Mouse (Mus musculus) lung, embryonic 16.5 days (tissue): Measurements from ENCODE around the gene Adat3. TPM values are rescaled to one million over a fixed set of nuclear protein-coding genes. Genes with fewer than 3 reads are reported as not detected.
A peak's percentile ranks its signal among the peaks of the same experiment; 100 is the strongest.

Source experiments
- ATAC-seq: fragments of 200-750 bp; cut with Nextera tagmentation; 2 replicates; pipeline ENCODE4 v1.8.0; 2017; ENCODE audit warnings: low read depth, mild to moderate bottlenecking, moderate library complexity
- H3K27ac ChIP-seq: fragments of 300-500 bp; sonication (generic); 2 replicates; pipeline ENCODE4 v1.5.1; 2014; ENCODE audit warnings: mild to moderate bottlenecking, control low read depth, low read length
- H3K27me3 ChIP-seq: fragments of 300-500 bp; sonication (generic); 2 replicates; pipeline ENCODE4 v1.6.1; 2014; ENCODE audit warnings: low read depth, low read length, mixed read lengths; ENCODE audit not compliant: control insufficient read depth, insufficient read depth
- H3K36me3 ChIP-seq: fragments of 300-500 bp; sonication (generic); 2 replicates; pipeline ENCODE4 v1.6.1; 2014; ENCODE audit warnings: low read length; ENCODE audit not compliant: control insufficient read depth, insufficient read depth
- H3K4me1 ChIP-seq: fragments of 300-500 bp; sonication (generic); replicated peaks from 2 replicates; pipeline ENCODE4 v1.6.1; 2014; ENCODE audit warnings: low read length, mixed read lengths; ENCODE audit not compliant: control insufficient read depth, insufficient read depth
- H3K4me2 ChIP-seq: fragments of 300-500 bp; sonication (generic); 2 replicates; pipeline ENCODE4 v1.6.1; 2014; ENCODE audit warnings: low read depth, low read length, control low read depth
- H3K4me3 ChIP-seq: fragments of 300-500 bp; sonication (generic); 2 replicates; pipeline ENCODE4 v1.5.1; 2014; ENCODE audit warnings: mild to moderate bottlenecking, low read length, control low read depth
- H3K9ac ChIP-seq: fragments of 300-500 bp; sonication (generic); 2 replicates; pipeline ENCODE4 v1.6.1; 2014; ENCODE audit warnings: low read length, control low read depth
- H3K9me3 ChIP-seq: fragments of 300-500 bp; sonication (generic); 2 replicates; pipeline ENCODE4 v1.6.1; 2016; ENCODE audit warnings: low read length; ENCODE audit not compliant: control insufficient read depth
- WGBS: fragments of 180-500 bp; shearing (Covaris S2); extraction: QIAGEN DNeasy Blood & Tissue Kit; methylation state at CpG from one replicate; pipeline ENCODE4 v1.1.7; 2014; 5-methylcytosine and 5-hydroxymethylcytosine counted together
- polyA plus RNA-seq: library from polyadenylated mRNA; unstranded; fragments of >200 nt; fragmentation: Nextera tagmentation; extraction: Ambion mirVana; gene quantifications from 2 replicates; pipeline ENCODE4 v1.2.1, GENCODE M21; 2015

Adat3 gene
- 7.1 and 8.3 TPM in 2 replicates for polyA plus RNA-seq

DNA sequence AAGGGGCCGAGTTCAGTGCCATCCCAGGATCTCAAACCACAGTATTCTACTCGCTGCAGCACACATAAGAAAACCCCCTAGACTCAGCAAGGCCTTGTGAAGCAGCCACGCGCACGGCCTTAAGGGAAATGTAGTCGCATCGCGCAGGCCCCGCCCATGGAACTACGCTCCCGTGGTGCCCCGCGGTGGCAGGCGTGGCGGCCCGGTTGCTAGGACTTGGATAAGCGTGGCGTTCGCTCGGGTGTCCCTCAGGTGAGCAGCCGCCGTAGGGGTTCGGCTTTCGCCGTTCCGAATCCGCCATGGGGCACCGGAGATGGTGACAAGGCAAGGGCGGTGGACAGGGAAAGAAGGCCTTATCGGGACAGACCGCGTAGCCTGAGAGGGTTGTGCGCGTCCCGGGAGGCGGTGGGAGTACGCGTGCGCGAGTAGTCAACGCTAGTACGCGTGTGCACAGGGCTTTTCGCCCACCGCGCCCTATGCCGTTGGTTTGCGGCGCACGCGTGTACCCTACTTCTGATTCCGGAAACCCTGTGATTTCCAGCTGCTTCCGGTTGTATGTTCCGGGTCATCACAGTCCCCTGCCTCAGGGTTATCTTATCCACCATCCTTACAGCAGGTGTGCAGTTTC, at the start of gene Adat3, which contains the start of gene Scamp4:
Gene Adat3, plus strand, starts transcription at position 183 of the 628 bp plus-strand sequence.
Gene Scamp4, plus strand, starts transcription at position 175 of the 628 bp plus-strand sequence.
- Histone ChIP-seq H3K4me2 (peak within 1 kb of the TSS; percentile 88), H3K27ac (peak within 1 kb of the TSS; percentile 78), H3K9me3 (no peaks in the 10 kb centered on the region), H3K36me3 (peaks cover 16% of the 10 kb centered on the region), H3K4me3 (peak within 1 kb of the TSS; percentile 67), H3K4me1 (peaks cover 15% of the 10 kb centered on the region), H3K27me3 (no peaks in the 10 kb centered on the region), H3K9ac (peak within 1 kb of the TSS; percentile 73)
- WGBS, result under 1% methylated on average over 54 of the region's 54 CpGs
- peak; percentile 98 for ATAC-seq

- Histone ChIP-seq H3K36me3 (peaks cover 16% of the 10 kb centered on the region), H3K9me3 (no peaks in the 10 kb centered on the region), H3K4me3 (no peak overlapping the region), H3K4me1 (peaks cover 12% of the 10 kb centered on the region), H3K9ac (no peak overlapping the region), H3K27ac (no peak overlapping the region), H3K27me3 (no peaks in the 10 kb centered on the region), H3K4me2 (no peak overlapping the region)
- ATAC-seq, result no peak
- 80% methylated on average over 8 of the region's 8 CpGs for WGBS
Measured at GRCm38 (mm10) chr10:80553575-80553974, 49.1 kb upstream of the Adat3 start.

DNA sequence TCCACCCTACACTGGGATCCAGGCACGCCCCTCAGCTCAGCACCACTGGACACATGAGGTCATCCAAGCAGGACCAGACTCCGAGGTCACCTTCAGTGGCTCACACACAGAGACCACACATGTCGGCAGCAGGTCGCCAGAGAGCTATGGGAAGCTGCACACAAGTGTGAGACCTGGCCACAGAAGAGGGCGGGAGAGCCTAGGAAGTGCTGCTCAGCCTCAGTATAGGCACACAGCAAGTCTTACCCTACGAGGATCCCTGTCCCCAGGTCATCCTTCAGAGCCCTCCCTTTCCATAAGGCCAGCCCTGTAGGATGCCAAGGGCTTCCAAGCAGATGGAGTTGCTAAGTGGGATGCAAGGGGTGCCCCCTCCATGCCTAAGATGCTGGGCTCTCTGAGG, 48.7 kb upstream of the Adat3 start:
- Histone ChIP-seq H3K9ac (no peak overlapping the region), H3K4me2 (no peak overlapping the region), H3K4me3 (no peak overlapping the region), H3K36me3 (peaks cover 16% of the 10 kb centered on the region), H3K27ac (no peak overlapping the region), H3K27me3 (no peaks in the 10 kb centered on the region), H3K9me3 (no peaks in the 10 kb centered on the region), H3K4me1 (peaks cover 12% of the 10 kb centered on the region)
- 86% methylated on average over 6 of the region's 6 CpGs for WGBS
- no peak for ATAC-seq

- no peak overlapping the region for H3K4me3 ChIP-seq
- no peaks in the 10 kb centered on the region for H3K36me3 ChIP-seq
- no peak for ATAC-seq
- 0 out of 2 replicates have a peak overlapping the region, but pooled peaks have one; percentile 2 for H3K4me2 ChIP-seq
- WGBS, result 21% methylated on average over 5 of the region's 5 CpGs
- peaks cover 30% of the 10 kb centered on the region for H3K4me1 ChIP-seq
- H3K27me3 ChIP-seq, result no peaks in the 10 kb centered on the region
- H3K27ac ChIP-seq, result peak overlapping the region; percentile 25
- H3K9ac ChIP-seq, result peak overlapping the region; percentile 39
- H3K9me3 ChIP-seq, result no peaks in the 10 kb centered on the region
Measured at GRCm38 (mm10) chr10:80557346-80557965, 45.2 kb upstream of the Adat3 start.

DNA sequence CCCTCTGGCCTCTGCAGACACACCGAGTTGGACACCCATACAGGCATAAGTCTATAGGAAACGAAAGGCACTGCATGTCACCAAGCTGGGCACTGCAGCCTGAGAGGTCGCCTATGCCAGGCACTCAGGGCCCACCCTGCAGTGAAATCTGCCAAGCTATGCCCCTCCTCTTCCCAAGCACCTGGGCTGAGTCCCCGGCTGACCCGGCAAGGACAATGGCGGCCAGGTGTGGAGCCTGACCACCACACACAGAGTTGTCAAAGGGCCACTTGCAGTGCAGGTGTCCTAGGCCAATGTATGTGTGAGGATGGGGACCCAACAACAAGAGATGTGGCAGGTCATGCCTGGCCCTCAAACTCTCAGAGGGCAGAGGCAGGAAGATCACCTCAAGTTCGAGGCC, 43.2 kb upstream of the Adat3 start:
- Histone ChIP-seq H3K4me3 (no peak overlapping the region), H3K9ac (no peak overlapping the region), H3K27ac (no peak overlapping the region), H3K27me3 (no peaks in the 10 kb centered on the region), H3K4me2 (no peak overlapping the region), H3K4me1 (peaks cover 30% of the 10 kb centered on the region), H3K9me3 (no peaks in the 10 kb centered on the region), H3K36me3 (no peaks in the 10 kb centered on the region)
- ATAC-seq, result no peak
- WGBS, result 85% methylated on average over 7 of the region's 7 CpGs

GRCm38 (mm10) chr10:80560621-80561020, 42.1 kb upstream of the Adat3 start:
- Histone ChIP-seq H3K9ac (peak overlapping the region; percentile 98), H3K4me1 (peaks cover 30% of the 10 kb centered on the region), H3K9me3 (no peaks in the 10 kb centered on the region), H3K27ac (peak overlapping the region; percentile 95; the same call in 1 of the 2 replicates), H3K4me3 (peak overlapping the region; percentile 98), H3K4me2 (peak overlapping the region; percentile 97), H3K36me3 (no peaks in the 10 kb centered on the region), H3K27me3 (no peaks in the 10 kb centered on the region)
- WGBS, result 1% methylated on average over 13 of the region's 13 CpGs
- no peak for ATAC-seq

DNA sequence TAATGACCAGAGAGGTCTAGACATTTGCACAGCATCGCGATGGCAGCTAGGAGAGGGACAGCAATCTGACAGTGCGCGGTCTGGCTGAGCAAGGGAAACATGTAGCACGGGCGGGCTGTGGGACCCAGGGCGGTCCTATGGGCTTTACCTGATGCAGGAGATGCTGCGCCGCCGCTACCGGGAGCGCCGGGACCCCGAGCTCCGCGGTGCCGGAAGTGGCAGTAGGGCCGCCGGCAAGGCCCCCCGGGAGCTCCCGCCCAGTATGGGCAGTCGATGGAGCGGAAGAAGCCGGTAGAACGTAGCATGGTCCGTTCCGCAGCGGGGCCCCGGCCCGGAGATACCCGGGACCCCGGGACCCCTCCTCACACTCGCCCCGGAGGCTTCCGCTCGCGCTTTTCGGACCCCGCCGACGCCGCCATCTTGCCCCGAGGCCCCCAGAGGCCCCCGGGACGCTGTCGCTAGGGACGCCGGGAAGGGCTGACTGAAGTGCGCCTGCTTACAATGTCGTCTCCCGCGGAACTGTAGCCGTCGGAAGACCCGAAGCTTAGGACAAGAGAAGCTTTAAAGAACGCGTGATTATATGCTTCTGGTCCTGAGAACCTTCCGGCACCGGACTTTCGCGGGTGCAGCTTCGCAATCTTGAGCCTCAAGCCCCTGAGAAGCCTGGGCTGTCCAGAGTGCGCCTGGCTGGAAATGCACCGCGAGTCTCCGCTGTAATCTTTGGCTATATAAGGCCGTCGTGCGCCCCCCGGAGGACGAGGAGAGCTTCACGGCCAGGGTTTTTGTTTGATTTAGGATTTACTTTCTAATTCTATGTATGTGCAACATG, 41.4 kb upstream of the Adat3 start, which contains the start of gene Rexo1:
Gene Rexo1, minus strand, starts transcription at position 445 of the 829 bp plus-strand sequence.
- no peaks in the 10 kb centered on the region for H3K36me3 ChIP-seq
- under 1% methylated on average over 72 of the region's 72 CpGs for WGBS
- peak within 1 kb of the TSS; percentile 98 for H3K4me3 ChIP-seq
- H3K27ac ChIP-seq, result peak within 1 kb of the TSS; percentile 95
- no peaks in the 10 kb centered on the region for H3K9me3 ChIP-seq
- H3K4me1 ChIP-seq, result peaks cover 30% of the 10 kb centered on the region
- H3K9ac ChIP-seq, result peak within 1 kb of the TSS; percentile 98
- H3K4me2 ChIP-seq, result peak within 1 kb of the TSS; percentile 97
- H3K27me3 ChIP-seq, result no peaks in the 10 kb centered on the region
- ATAC-seq, result peak; percentile 91

GRCm38 (mm10) chr10:80566375-80567092, 36.1 kb upstream of the Adat3 start:
- Histone ChIP-seq H3K36me3 (no peaks in the 10 kb centered on the region), H3K4me2 (no peak overlapping the region), H3K27ac (no peak overlapping the region), H3K9ac (no peak overlapping the region), H3K4me3 (no peak overlapping the region), H3K27me3 (no peaks in the 10 kb centered on the region), H3K4me1 (peaks cover 14% of the 10 kb centered on the region), H3K9me3 (no peaks in the 10 kb centered on the region)
- ATAC-seq, result peak; percentile 22; the same call in 1 of the 2 replicates
- 29% methylated on average over 17 of the region's 17 CpGs for WGBS
